Comparison of ENCODE assay signal across 8 mouse cellular contexts in genomic region chr19:24981294-24981693, GRCm38 (mm10). TPM values are rescaled to one million over a fixed set of nuclear protein-coding genes. Genes with fewer than 3 reads are reported as not detected.
A peak's percentile ranks its signal among the peaks of the same experiment; 100 is the strongest.
DNase-seq lines count a peak whose midpoint lies in the region; ATAC-seq and TF ChIP-seq lines count a peak whose summit lies in the region.

No protein-coding gene starts in this region.

- TF ChIP-seq CTCF in midbrain, postnatal 0 days (IDR thresholded peaks at IDR 0.05), result no peak

- no peaks in the 10 kb centered on the region for H3K9me3 ChIP-seq in midbrain, postnatal 0 days (ENCODE audit: low read length)
- H3K9me3 ChIP-seq in midbrain, embryonic 15.5 days, result no peaks in the 10 kb centered on the region

- no peak overlapping the region for H3K4me2 ChIP-seq in midbrain, postnatal 0 days (ENCODE audit: low read depth, low read length, poor library complexity, severe bottlenecking)
- no peak overlapping the region for H3K4me2 ChIP-seq in midbrain, embryonic 15.5 days

- H3K4me1 ChIP-seq in midbrain, postnatal 0 days (ENCODE audit: insufficient read depth, low read length), result no peaks in the 10 kb centered on the region
- no peaks in the 10 kb centered on the region for H3K4me1 ChIP-seq in midbrain, embryonic 15.5 days

- intact Hi-C loops in heart, postnatal 14 days (cut with DNase I), result no loop called here

- ATAC-seq in midbrain, postnatal 0 days (ENCODE audit: low FRiP score), result no peak; the same call in 1 of the 2 replicates
- ATAC-seq in midbrain, embryonic 15.5 days (replicated peaks), result no peak

- H3K9ac ChIP-seq in midbrain, postnatal 0 days (replicated peaks; ENCODE audit: low read length, poor library complexity, severe bottlenecking), result no peak overlapping the region
- no peak overlapping the region for H3K9ac ChIP-seq in midbrain, embryonic 15.5 days

- no peaks in the 10 kb centered on the region for H3K36me3 ChIP-seq in midbrain, postnatal 0 days (ENCODE audit: insufficient read depth, low read length)
- no peaks in the 10 kb centered on the region for H3K36me3 ChIP-seq in midbrain, embryonic 15.5 days (replicated peaks)

- 74% methylated on average over 8 of the region's 8 CpGs for WGBS in midbrain, postnatal 0 days
- 60% methylated on average over 8 of the region's 8 CpGs for WGBS in midbrain, embryonic 15.5 days

- H3K27me3 ChIP-seq in midbrain, postnatal 0 days (ENCODE audit: insufficient read depth, low read length), result no peaks in the 10 kb centered on the region
- H3K27me3 ChIP-seq in midbrain, embryonic 15.5 days (replicated peaks), result no peaks in the 10 kb centered on the region

- no peak overlapping the region for H3K27ac ChIP-seq in midbrain, postnatal 0 days (ENCODE audit: low read depth, low read length)
- no peak overlapping the region for H3K27ac ChIP-seq in midbrain, embryonic 15.5 days

- no peak overlapping the region for H3K4me3 ChIP-seq in midbrain, postnatal 0 days (ENCODE audit: low read depth, low read length)
- no peak overlapping the region for H3K4me3 ChIP-seq in midbrain, embryonic 15.5 days

- DNase-seq in adrenal gland, adult (ENCODE audit: inconsistent age in 2 of 2, low spot score in 1 of 2), result peak; percentile 31 to 73
- no peak for DNase-seq in adrenal gland, postnatal 4 days (ENCODE audit: low spot score in 2 of 2)
- peak; percentile 84 for DNase-seq in midbrain, postnatal 0 days (ENCODE audit: low spot score)
- peak; percentile 29 to 68 for DNase-seq in frontal cortex, adult 2 months (ENCODE audit: extremely low spot score in 1 of 2, low spot score in 1 of 2)
- DNase-seq in left cerebral cortex, adult 8-10 months (ENCODE audit: low spot score in 2 of 2), result peak; percentile 11 to 66
- peak; percentile 30 for DNase-seq in right cerebral cortex, postnatal 25 days
- DNase-seq in heart, postnatal 14 days, result no peak

RNA-seq across cellular contexts. Expression of gene Dock8, which starts 18.0 kb away (rescaled TPM):
- 10 to 100 TPM; 15.3 to 18.3 TPM for total RNA-seq in adrenal gland, postnatal 4 days (2021)
- total RNA-seq in midbrain, postnatal 0 days (2014; rRNA removed), result 0.44 and 0.71 TPM in 2 replicates
- 0.47 and 0.77 TPM in 2 replicates for polyA plus RNA-seq in midbrain, postnatal 0 days (2015; fragmentation: Nextera tagmentation; extraction: Ambion mirVana)
- 0.59 and 0.70 TPM in 2 replicates for polyA plus RNA-seq in midbrain, embryonic 15.5 days (2015; fragmentation: Nextera tagmentation; extraction: Ambion mirVana)
- 1.4 and 2.1 TPM in 2 replicates for polyA plus RNA-seq in frontal cortex, adult 2 months (2012; rRNA removed)
- total RNA-seq in left cerebral cortex, adult 8-10 months (2022), result 1 to 10 TPM; 3.2 to 9.1 (median 4.0) TPM
- total RNA-seq in heart, postnatal 14 days (2021), result 10 to 100 TPM; 16.0 to 19.8 TPM

RNA-seq across cellular contexts. Expression of gene Cbwd1, which starts 19.9 kb away (rescaled TPM):
- 10 to 100 TPM; 15.1 to 16.6 TPM for total RNA-seq in adrenal gland, postnatal 4 days (2021)
- total RNA-seq in midbrain, postnatal 0 days (2014; rRNA removed), result 9.5 and 11.7 TPM in 2 replicates
- polyA plus RNA-seq in midbrain, postnatal 0 days (2015; fragmentation: Nextera tagmentation; extraction: Ambion mirVana), result 6.6 and 6.8 TPM in 2 replicates
- polyA plus RNA-seq in midbrain, embryonic 15.5 days (2015; fragmentation: Nextera tagmentation; extraction: Ambion mirVana), result 11.9 and 13.1 TPM in 2 replicates
- 11.3 and 15.9 TPM in 2 replicates for polyA plus RNA-seq in frontal cortex, adult 2 months (2012; rRNA removed)
- 10 to 100 TPM; 12.2 to 15.8 (median 15.3) TPM for total RNA-seq in left cerebral cortex, adult 8-10 months (2022)
- 1 to 10 TPM; 9.3 to 9.9 TPM for total RNA-seq in heart, postnatal 14 days (2021)

Comparison
In these comparisons a context has a peak if more than half of its experiments do, and no peak if none do; other contexts are left out.
1. DNase-seq: peak in adrenal gland, adult (2 of 2), midbrain, postnatal 0 days (single experiment), frontal cortex, adult 2 months (2 of 2), left cerebral cortex, adult 8-10 months (2 of 2) and right cerebral cortex, postnatal 25 days (single experiment); none in adrenal gland, postnatal 4 days (0 of 2) and heart, postnatal 14 days (0 of 2).